Mouse (Mus musculus): ENCODE measurements around the gene Dennd2a. TPM values are rescaled to one million over a fixed set of nuclear protein-coding genes. Genes with fewer than 3 reads are reported as not detected.
"Not testable (repeated sequence)": the region's sequence is repeated elsewhere in the genome, so short reads cannot be mapped to it uniquely, and the experiment has no call there.

The Dennd2a gene
- total RNA-seq, 2 experiments from 2014 or later: 25.9 to 27.0 TPM

GRCm38 (mm10) chr6:39425181-39425580 is 132.5 kb downstream of the Dennd2a start:
- no peak for DNase-seq
- intact Hi-C loops (cut with DNase I): no loop called here

GRCm38 (mm10) chr6:39423686-39424085 is 134.0 kb downstream of the Dennd2a start:
- intact Hi-C loops (cut with DNase I): no loop called here
- no peak for DNase-seq

GRCm38 (mm10) chr6:39423130-39423551 is 134.5 kb downstream of the Dennd2a start:
- intact Hi-C loops (cut with DNase I): no loop called here
- DNase-seq: no peak

GRCm38 (mm10) chr6:39420867-39421266 is 136.8 kb downstream of the Dennd2a start:
- no peak for DNase-seq
- intact Hi-C loops (cut with DNase I): no loop called here

- peak; percentile 80 for DNase-seq
- intact Hi-C loops (cut with DNase I): no loop called here
These were observed 137.6 kb downstream of the Dennd2a start, which contains the start of gene Mkrn1 for GRCm38 (mm10) chr6:39419851-39420721. Gene Mkrn1 (minus strand): TSS chr6:39420462.

- no peak for DNase-seq
- intact Hi-C loops (cut with DNase I): no loop called here
These were observed 138.2 kb downstream of the Dennd2a start for GRCm38 (mm10) chr6:39419386-39419850.

GRCm38 (mm10) chr6:39416654-39417053 is 141.0 kb downstream of the Dennd2a start:
- intact Hi-C loops (cut with DNase I): not testable (repeated sequence)

GRCm38 (mm10) chr6:39415762-39416161 is 141.9 kb downstream of the Dennd2a start:
- intact Hi-C loops (cut with DNase I): no loop called here

More at GRCm38 (mm10) chr6:39416654-39417053, 141.0 kb downstream of the Dennd2a start:
- DNase-seq: not testable (repeated sequence)

GRCm38 (mm10) chr6:39414106-39414505 is 143.6 kb downstream of the Dennd2a start:
- intact Hi-C loops (cut with DNase I): no loop called here
- no peak for DNase-seq

More at GRCm38 (mm10) chr6:39415762-39416161, 141.9 kb downstream of the Dennd2a start:
- DNase-seq: peak; percentile 67

Other genes starting within 250 kb of the Dennd2a start
- 10 to 100 TPM; 76.0 to 82.0 TPM for gene Slc37a3, start 180.2 kb downstream of the Dennd2a start, total RNA-seq (2021)
- not detected for gene Rab19, start 176.7 kb downstream of the Dennd2a start, total RNA-seq (2021)
- gene Mkrn1, start 137.4 kb downstream of the Dennd2a start, total RNA-seq (2021): 100 to 1,000 TPM; 178 to 181 TPM
- 10 to 100 TPM; 31.2 to 33.2 TPM for gene Adck2, start 16.0 kb upstream of the Dennd2a start, total RNA-seq (2021)
- gene Gm42420, start 27.9 kb upstream of the Dennd2a start, total RNA-seq (2021): under 1 TPM in 1 of 2 experiments, not detected in 1; 0.77 TPM
- 100 to 1,000 TPM; 146 to 170 TPM for gene Ndufb2, start 34.7 kb upstream of the Dennd2a start, total RNA-seq (2021)
- 10 to 100 TPM; 67.1 to 75.6 TPM for gene Braf, start 167.6 kb upstream of the Dennd2a start, total RNA-seq (2021)